Mouse (Mus musculus) thymus, adult 18-20 months (tissue): Measurements from ENCODE around the gene Dnaja3.
A peak's percentile ranks its signal among the peaks of the same experiment; 100 is the strongest.
"Not testable (repeated sequence)": the region's sequence is repeated elsewhere in the genome, so short reads cannot be mapped to it uniquely, and the experiment has no call there.

Source experiments
- DNase-seq, 2 experiments: peaks; one replicate each; pipeline ENCODE4 v3.0.0; 2022; ENCODE audit warnings: mixed read lengths in 2 of 2

Gene Dnaja3

DNA sequence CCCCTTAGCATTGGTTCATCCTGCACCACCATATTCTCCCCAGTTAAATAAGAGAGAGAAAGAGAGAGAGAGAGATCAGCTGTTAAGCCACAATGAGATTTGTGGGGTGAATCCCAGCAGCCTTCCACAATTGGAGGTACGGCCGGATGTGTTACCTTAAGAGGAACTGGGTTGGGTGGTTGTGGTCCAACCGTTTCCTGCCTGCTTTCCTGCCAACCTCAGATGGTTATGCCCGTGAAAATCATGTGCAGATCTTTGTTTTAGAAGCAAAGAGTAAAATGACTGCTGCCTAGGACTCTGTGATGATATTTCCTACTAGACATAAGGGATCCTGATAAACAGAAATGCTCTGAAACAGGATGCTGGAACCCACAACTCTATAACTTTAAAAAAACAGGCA is 34.3 kb downstream of the Dnaja3 start:
- DNase-seq = peak; percentile 62 to 80

GRCm38 (mm10) chr16:4676836-4677235 is 37.0 kb downstream of the Dnaja3 start:
- no peak for DNase-seq

DNA sequence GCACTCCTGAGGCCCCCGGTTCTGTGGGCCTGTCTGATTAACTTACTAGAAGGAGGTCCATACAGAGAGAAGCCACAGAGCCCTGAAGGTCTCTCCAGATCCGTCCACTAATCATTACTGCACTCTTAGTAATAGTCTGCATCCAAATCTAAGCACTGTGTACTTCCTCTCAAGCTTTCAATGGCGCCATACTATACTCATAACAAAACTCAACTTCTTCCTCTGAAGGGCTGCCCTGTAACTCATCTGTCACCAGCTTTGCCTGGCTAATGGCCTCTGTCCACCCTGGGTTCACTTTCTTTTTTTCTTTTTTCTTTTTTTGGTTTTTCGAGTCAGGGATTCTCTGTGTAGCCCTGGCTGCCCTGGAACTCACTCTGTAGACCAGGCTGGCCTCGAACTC is 38.3 kb downstream of the Dnaja3 start:
- no peak for DNase-seq

DNA sequence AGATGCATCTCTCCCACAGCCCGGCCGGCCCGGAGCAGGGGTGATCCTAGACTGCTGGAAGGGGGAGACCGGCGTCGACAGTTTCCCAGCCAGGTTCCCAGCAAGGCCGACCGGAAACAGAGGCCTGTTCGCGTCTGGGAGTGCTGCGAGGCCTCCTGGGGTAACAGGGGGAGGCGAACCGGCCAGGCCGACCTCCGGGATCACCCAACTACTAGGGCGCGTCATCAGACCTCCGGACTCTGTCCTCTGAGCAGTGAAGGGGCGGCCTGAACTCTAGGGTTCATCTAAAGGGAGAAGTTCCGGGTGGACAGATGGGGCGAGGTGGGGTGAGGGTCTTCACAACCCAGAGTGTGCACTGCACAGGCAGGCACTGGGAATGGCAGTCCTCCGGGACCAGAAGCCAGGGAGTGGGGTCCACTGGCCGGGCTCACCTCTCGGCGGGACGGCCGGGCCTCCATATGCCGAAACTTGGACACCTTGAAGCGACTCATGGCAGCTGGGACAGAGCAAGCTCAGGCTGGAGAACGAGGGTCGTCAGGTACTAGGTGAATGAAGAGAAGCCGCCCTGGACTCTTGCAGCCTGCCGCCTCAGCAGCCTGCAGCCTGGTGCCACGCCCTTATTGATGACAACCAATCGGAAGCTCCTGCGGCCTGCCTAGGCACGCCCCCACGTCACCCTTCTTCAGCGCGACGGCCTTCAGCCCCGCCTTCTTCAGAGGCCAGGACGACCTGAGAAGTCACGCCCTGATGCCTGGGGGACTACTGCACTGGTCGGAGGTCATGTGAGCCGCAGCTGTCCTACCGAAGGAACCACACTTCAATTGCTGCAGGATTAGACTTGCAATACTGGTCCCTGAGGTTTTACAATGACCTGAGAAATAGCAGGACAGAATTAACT is 39.6 kb downstream of the Dnaja3 start, which contains the start of gene Coro7:
TSS of gene Coro7 (minus strand) at position 657 of the 898 bp plus-strand sequence.
- peak; percentile 90 to 93 for DNase-seq

- not testable (repeated sequence) for DNase-seq
Observed at GRCm38 (mm10) chr16:4680922-4681455, 41.2 kb downstream of the Dnaja3 start.

- no peak for DNase-seq
Observed at GRCm38 (mm10) chr16:4682628-4683179, 42.9 kb downstream of the Dnaja3 start.

- no peak for DNase-seq
Observed at GRCm38 (mm10) chr16:4683193-4683580, 43.4 kb downstream of the Dnaja3 start.

DNA sequence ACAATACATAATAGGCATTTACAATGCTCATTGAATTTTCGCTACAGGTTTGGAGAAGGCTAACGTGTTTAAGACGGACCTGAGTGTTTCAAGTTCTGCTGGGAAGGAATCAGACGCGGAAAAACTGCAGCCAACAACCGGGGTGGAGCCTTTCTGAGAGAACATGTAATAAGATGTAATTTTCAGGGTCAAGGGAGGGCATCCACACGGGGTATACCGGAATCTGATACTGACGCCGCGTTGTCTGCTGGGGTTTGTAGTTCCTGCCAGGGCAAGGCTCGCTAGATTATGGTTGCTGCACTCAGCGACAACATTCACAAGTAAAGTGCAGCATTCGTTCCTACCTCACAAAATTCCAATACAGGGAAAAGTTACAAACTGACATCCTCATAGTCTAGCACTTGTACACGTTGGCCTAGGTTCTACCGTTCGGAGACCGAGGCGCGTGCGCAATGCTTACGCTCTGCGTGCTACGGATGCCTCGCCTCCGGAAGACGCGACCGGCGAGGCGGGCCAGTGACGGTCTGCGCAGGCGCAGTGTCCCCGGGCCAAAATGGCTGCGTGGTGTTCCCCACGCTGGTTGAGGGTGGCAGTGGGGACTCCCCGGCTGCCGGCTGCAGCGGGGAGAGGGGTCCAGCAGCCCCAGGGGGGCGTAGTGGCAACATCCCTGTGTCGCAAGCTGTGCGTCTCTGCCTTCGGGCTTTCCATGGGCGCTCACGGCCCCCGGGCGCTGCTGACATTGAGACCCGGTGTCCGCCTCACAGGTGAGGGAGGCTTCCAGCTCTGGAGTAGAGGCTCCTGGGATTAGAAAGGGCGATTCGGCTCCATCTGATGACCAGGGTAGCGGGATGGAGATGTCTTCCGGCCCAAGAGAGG is 44.0 kb downstream of the Dnaja3 start:
- DNase-seq = peak; percentile 93 to 94

- DNase-seq = no peak
Observed at GRCm38 (mm10) chr16:4684457-4684791, 44.6 kb downstream of the Dnaja3 start.

- not testable (repeated sequence) for DNase-seq
Observed at GRCm38 (mm10) chr16:4689371-4689770, 49.6 kb downstream of the Dnaja3 start.

DNA sequence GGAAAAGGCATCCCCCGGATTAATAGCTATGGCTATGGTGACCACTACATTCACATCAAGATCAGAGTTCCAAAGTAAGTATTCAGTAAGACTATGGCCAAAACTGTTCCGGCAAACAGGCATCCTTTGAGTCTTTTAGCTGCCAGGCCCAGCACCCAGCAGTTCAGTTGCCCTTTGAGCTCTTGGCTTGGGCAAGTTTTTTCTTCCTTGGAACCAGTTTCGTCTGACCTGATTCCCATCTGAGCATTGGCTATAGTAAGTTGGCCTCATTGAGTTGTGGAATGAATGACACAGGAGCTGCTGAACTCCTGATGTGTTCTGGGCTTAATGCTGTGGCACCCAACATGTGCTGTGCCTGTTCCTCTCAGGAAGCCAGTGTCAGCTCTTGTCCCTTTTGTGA is 61.4 kb downstream of the Dnaja3 start:
- no peak for DNase-seq

- DNase-seq = no peak
Observed at GRCm38 (mm10) chr16:4702646-4703045, 62.9 kb downstream of the Dnaja3 start.

- DNase-seq = no peak
Observed at GRCm38 (mm10) chr16:4705541-4705940, 65.8 kb downstream of the Dnaja3 start.

DNA sequence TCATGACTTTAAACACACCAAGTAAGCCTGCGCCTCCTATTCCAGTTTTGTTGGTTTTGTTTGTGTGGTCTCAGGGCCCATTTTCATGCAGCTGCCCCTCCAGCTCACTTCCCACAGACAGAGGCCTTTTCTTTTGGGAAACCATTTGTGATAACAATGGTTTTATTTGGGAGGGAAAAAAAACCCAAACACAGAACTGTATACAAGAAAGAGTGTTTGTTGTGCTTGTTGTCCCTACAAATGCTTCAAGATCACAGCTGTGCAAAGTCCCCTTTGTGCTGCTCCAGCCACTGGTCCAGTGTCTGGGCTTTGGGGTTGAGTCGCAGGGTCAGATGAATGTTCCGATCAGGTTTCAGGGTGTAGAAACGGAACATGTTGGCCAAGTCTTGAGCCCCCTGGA is 71.4 kb downstream of the Dnaja3 start:
- no peak for DNase-seq

DNA sequence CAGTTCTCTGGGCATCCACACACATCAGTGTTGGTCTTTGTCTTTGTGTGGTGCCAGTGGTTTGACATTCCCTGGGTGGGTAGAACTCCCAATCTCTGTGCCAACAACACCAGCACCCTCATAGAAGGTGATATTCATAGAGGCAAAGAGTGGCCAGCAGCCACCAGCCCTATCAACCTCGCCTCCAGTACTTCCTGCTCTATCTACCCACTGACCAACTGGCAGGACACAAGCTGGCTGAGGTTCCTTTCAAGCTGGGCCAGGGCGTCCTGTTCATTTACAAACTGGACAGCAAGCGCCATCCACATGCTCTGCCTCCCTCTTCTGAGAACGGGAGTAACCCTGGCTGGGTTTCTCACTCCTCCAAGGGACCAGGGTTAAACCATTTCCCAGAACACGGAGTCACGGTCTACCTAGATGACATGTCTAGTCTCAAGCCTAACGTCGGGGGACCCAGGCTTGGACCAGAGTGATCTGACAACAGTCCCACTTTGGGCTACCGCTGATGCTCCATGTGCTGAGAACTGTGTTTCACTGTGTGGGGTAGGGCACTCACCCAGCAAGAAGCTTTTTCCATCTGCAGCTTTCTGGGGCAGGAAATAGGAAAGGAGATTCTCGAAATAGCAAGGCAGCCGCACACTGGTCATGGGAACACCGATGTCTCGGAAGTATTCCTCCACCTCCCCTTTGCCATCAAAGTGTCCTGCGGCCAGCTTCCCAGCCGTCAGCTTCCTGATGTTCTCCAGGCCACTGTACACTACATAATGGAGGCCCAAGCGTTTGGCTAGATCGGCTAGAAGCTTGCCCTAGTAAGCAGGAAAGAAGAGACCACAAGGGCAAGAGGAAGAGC is 74.3 kb downstream of the Dnaja3 start:
- no peak for DNase-seq

GRCm38 (mm10) chr16:4717866-4718265 is 78.1 kb downstream of the Dnaja3 start:
- no peak for DNase-seq

DNA sequence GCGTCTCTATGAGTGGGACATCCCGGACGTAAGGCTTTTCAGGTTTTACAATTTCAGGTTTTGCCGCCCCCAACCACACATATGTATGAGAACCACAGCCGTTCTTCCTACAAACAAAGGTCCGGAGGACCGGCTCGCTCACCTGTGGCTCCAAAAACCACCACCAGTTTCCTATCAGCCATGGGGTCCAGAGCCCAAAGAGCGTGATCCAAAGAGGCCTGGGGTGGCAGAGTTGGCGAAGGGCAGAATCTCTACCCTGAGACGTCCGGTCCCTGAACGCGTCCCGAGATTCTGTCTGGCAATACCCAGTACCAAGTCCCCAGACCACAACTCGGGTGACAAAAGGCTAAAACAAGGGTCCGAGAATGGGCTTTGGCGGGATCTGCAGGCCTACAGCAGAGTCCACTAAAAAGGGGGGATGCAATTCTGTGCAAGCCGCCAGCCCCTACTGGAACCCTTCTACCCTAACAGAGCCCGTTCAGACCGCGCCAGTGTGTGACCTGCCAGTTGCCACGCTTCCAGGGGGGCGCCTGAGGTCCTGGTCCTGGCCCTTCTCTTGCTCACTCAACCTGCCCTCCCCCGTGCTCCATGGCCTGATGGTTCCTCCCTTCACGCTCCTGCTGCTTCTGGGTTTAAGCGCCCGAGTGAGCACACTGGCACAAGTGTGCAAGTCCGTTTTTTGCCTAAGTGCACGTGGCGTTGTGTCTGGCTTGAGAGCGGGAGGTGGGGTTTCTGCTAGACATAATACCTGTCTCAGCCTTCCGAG is 79.1 kb downstream of the Dnaja3 start, which contains the start of gene Nmral1:
TSS of gene Nmral1 (minus strand) at position 604 of the 766 bp plus-strand sequence.
- peak; percentile 36 to 61 for DNase-seq

GRCm38 (mm10) chr16:4722128-4722914 is 82.5 kb downstream of the Dnaja3 start:
- no peak for DNase-seq

- DNase-seq = no peak
Observed at GRCm38 (mm10) chr16:4722915-4723209, 83.1 kb downstream of the Dnaja3 start.

DNA sequence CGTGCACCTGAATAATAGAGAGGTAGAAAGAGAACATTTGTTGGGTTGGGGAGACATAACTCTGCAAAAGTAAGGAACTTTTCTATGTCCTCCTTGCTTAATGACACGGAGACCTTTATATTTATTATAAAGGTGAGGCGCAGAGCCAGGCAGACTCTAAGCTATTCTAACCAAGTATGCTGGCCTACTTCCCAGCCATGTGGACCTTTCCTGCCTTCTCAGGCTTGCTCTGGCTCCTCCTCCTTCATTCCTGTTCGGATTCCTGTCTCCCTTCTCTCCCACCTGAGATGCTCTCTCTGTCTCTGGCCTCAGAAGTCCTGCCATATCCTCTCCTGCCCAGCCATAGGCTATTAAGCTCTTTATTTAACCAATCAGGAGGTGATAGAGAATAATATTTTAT is 85.5 kb downstream of the Dnaja3 start:
- no peak for DNase-seq
